Mouse (Mus musculus) layer of hippocampus, adult 11-12 months (tissue): ENCODE measurements around the gene Kcnh4.
"Not testable (repeated sequence)": the region's sequence is repeated elsewhere in the genome, so short reads cannot be mapped to it uniquely, and the experiment has no call there.

Experiments
- DNase-seq: peaks from one replicate; pipeline ENCODE4 v3.0.0; 2022; ENCODE audit warnings: low spot score

The Kcnh4 gene

GRCm38 (mm10) chr11:100759611-100760233, at the start of gene Kcnh4:
Gene Kcnh4, minus strand, starts transcription at chr11:100759942.
- peak; percentile 86 for DNase-seq

DNA sequence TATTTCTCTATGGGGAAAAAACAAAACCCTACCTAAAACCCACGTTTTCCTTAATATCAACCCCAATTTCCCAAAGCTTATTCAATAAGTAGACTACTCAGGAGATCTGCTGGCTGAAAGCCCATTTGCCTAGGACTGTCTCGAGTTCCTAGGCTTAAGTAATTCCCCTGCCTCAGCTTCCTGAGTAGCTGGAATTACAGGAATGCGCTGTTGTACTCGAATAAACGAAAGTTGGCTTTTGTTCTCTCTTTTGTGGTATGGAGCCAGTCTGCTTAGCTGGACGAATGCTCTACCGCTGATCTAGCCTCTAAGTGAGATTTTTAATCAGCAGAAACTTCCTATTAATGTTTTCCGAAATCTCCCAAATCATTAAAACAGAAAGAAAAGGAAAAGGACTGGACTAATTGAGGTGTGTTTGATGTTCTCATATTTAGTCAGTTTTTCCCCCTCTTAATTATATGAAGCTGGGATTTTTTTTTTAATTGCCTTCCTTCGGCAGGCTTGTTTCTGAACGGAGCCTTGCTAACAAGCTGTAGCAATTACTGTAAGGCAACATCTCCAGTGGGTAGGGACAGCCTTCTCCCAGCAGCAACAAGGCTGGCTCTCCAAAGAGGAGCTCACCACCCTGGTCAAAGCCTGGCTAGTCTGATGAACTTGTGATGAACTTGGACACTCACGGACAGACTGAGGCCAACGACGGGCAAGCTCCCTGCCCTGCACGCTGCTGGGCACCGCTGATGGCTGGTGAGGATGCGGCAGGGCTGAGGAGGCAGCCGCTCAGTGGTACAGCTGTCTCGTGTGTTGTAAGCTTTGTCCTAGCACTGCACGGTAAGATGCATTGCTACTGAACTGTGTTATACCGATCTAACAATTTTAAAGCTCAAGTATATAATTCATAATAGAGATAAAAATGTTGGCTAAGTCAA, 46.9 kb upstream of the Kcnh4 start:
- no peak for DNase-seq

DNA sequence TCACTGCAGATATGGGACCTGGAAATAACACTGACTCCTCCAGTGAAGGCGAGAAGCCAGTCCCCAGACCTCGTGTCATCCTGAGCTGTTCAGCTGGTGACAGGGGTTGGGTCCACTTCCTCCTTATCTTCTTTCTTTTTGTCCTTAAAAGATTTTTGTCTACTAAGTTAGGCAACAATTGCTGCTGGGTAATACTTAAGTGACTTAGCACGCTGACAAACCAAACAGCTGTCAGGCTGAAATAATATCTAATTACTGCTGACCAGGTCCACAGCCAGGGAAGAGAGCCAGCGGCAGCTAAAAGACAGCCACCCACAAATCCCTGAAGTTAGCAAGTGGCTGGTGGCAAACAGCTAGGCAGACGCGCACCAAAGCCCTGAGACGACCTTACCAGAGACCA, 45.8 kb upstream of the Kcnh4 start:
- DNase-seq = no peak

- DNase-seq = no peak
Observed at GRCm38 (mm10) chr11:100804409-100804808, 44.7 kb upstream of the Kcnh4 start.

- DNase-seq = no peak
Observed at GRCm38 (mm10) chr11:100799426-100799825, 39.7 kb upstream of the Kcnh4 start.

GRCm38 (mm10) chr11:100796585-100796984, 36.8 kb upstream of the Kcnh4 start:
- no peak for DNase-seq

DNA sequence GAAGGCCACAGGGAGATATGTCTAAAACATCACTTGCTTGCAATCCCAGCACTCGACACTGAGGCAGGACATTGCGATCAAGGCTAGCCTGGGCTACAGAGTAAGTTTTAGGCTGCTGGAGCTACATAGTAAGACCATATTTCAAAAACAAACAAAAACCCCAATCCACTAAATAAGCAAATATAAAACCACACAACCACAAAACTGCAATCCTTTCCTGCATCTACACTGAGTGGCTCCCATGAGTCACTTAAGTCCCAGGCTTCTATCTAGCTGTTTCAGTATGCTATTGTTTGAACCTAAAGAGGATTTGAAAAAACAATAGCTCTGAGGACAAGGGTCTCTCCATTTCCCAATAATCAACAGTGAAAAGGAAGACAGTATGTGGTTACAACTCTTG, 35.6 kb upstream of the Kcnh4 start:
- no peak for DNase-seq

DNA sequence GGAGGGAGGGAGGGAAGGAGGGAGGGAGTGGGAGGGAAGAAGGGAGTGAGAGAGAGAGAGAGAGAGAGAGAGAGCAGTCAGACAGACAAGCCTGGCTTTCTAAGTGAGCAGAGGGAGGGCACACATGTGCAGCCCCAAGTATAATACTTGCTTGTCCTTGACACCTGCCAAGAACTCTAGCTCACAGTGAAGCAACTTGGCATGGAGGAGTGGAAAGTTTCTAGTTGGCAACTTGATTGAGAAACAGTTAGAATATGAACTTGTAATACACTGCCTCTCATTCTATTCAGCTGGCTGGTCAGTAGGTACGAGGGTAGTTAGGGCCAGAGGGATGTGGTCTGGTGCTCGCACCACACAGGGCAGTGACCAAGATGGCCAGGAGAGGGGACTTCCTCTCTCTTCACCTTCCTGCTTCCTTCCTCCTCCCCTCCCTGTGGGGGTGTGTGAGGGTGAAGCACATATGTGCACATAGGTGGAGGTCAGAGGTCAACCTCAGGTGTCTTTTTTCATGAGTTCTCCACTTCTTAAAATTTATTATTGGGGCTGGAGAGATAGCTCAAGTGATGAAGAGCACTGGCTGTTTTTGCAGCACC, 31.8 kb upstream of the Kcnh4 start:
- no peak for DNase-seq

DNA sequence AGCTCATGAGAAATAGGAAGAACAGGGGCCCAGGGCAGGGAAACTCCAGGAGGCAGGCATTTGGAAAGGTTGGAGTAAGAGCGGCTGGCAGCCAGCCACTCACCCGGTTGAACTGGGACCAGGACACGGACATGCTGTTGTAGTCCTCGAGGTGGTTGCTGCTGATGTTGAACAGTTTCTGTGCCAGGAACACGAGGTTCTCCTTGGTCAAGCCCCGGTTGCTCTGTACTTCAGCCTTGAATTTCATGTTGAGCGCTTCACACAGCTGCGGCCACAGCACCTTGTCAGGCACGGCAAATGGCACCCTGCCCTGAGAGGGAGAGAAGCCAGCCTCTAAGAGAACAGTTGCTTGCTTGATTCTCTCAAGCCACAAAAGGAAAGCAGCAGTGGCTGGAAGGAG, 30.9 kb upstream of the Kcnh4 start:
- not testable (repeated sequence) for DNase-seq

DNA sequence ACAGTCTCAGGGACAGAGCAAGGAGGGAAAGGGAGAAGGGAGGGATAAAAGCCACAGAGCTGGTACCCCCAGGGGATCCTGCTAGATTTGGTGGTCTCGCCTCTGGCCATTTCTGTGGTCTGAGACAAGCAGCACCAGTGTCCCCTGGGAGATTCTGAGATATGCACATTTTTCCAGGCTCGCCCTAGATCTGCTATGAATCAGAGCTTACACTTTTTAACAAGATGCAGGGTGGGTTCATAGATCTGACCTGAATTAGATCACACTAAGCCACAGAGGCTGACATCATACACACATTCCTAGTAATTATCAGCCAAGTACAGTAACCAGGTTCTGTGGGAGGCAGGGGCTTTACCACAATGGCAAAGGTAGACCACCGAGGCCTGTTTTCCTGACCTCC, 30.0 kb upstream of the Kcnh4 start:
- DNase-seq = no peak

GRCm38 (mm10) chr11:100785774-100786173, 26.0 kb upstream of the Kcnh4 start:
- DNase-seq = no peak

- DNase-seq = no peak
Observed at GRCm38 (mm10) chr11:100784286-100784685, 24.5 kb upstream of the Kcnh4 start.

DNA sequence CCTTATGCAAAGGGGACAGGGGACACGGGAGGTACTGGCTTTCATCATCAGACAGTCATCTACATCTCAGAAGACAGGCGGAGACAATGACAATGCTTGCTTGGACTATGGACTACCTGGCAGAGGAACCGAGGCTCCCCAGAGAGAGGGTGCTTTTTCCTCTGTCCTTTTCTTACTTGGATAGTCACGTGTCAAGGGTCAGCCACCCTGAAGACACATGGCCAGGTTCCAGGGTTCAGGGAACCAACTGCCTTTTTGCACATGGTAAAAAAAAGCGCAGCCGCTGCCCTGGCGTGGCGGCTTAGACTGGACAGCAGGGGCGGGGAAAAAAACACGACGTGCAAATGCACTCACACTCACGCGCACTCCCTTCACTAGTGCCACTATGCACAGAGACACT, 22.8 kb upstream of the Kcnh4 start:
- no peak for DNase-seq

DNA sequence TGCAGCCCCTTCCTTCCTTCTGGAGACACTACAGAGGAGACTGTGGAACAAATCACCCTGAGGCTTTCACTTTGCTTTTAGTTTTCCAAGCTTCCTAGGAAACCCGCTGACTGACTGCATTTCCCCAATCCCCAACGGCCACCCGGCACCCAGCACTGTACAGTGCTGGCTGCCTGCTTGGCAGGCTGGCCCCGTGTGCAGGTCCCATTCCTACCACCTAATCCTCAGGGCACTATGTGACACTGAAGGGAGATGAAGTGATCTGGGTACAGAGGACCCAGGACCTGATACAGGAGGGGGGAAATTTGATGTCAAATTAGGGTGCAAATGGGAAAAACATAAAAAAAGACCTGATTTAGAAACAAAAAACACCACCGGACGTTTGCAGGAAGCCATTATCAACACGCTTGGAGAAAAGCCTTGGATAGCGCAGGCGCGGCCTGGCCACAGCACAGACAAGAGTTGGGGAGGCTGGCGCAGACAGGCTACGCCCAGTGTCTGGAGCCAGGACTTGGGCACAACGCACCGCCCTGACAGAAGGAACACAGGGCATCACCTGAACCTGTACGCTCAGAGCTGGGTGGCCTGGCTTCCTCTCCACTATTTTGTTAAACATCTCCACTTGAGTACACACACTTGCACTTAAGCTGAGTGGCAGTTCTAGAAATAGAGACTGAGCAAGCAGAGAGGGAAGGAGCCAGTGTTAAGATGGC, 22.2 kb upstream of the Kcnh4 start:
- no peak for DNase-seq

DNA sequence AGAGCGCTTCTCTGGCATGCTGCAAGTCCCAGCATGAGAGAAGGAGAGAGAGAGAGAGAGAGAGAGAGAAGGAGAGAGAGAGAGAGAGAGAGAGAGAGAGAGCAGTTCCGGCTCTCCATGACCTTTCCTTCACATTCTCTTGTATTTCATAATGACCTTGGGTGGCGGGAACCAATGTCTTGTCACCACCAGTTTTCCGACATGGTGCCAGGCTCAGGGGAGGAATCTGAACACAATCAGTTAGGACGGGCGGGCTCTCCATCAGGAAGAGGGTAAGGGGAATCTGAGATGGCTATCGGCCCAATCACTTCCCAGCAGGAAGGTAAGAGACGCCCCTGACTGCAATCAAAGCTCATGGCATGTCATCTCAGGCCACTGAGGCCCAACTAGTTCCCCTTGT, 20.5 kb upstream of the Kcnh4 start:
- DNase-seq = no peak

- no peak for DNase-seq
Observed at GRCm38 (mm10) chr11:100778069-100778468, 18.3 kb upstream of the Kcnh4 start.

DNA sequence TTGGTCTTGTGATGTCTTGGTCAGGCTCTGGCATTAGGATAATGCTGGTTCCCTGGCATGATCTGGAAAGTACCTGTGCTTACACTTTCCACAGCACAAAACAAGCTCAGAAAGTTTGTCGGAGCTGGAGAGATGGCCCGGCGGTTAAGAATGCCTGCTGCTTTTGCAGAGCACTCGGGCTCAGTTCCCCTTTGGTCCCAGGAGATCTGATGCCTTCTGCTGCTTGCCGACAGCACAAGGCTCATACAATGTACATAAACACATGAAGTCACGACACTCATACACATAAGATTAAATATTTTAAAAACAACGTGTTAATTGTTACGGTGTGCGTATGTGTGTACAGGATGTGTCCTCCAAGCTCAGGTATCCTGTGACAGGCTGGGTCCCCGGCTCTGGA, 16.2 kb upstream of the Kcnh4 start:
- no peak for DNase-seq

- no peak for DNase-seq
Observed at GRCm38 (mm10) chr11:100774261-100774660, 14.5 kb upstream of the Kcnh4 start.

GRCm38 (mm10) chr11:100770646-100771408, 11.1 kb upstream of the Kcnh4 start, which contains the start of gene Ghdc:
Gene Ghdc, minus strand, starts transcription at chr11:100770957.
- DNase-seq = peak; percentile 77

DNA sequence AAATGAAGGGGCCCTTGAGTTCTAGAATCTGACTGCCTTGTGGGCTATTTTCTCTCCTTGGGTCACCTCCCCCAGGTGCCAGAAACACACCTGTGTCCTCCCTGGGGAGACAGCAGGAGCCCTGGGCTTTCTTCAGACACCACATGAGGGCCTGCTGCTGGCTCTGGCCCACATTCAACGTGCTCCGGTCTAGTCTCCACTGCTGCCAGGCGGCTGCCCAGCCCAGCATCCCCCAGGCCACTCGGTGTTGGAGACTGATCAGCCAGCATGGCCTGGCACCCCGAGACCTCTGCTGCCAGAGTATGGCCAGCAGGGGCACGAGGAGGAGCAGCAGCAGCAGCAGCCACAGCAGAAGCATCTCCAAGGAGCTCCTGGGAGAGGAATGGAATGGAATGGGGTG, 10.2 kb upstream of the Kcnh4 start:
- no peak for DNase-seq

DNA sequence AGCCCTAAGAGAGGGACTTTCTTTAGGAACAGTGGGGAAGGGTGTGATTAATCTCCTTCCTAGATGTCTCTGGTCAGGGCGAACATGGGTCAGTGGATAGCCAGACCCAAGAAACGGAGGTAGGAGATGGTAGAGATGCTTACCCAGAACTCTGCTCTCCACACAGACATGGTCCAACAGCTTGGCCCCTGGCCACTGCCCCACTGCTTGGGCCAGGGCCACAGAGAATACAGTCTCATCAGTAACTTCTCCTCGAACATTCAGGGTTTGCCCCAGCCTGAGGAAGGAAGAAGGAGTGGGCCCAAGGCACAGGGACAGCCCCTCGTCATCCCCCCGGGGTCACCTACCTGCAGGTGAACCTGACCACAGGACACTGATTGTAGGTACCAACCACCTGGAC, 8.1 kb upstream of the Kcnh4 start:
- DNase-seq = no peak

DNA sequence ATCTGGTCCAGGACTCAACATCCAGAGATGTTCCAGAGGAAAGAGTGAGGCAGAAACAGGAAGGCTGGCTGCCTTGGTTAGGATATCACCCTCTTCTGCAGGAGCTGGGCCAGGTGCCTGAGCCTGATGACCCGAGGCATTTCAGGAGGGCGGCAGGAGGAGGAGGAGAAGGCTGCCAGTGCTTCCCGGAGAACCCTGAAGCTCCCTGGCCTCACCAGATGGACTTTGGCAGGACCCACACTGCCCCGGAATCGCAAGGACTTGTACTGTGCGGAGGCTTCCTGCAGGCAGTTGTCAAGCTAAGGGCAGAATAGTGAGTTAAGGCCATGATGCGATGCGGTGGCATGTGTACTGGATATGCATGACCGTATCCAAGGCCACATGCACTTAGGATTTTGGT, 7.0 kb upstream of the Kcnh4 start:
- DNase-seq = no peak
